Mouse (Mus musculus) right cerebral cortex, postnatal 36 days (tissue): ENCODE measurements around the gene Rpl36.

Experiments
- DNase-seq, 2 experiments: peaks; one replicate each; pipeline ENCODE4 v3.0.0; 2022; ENCODE audit warnings: low spot score in 2 of 2, mixed read lengths in 1 of 2

The Rpl36 gene

GRCm38 (mm10) chr17:56613236-56613844, at the start of gene Rpl36:
Gene Rpl36 (plus strand): TSS chr17:56613416.
- DNase-seq = peak; percentile 93 to 94

GRCm38 (mm10) chr17:56566293-56566692, 46.9 kb upstream of the Rpl36 start:
- no peak for DNase-seq

- no peak for DNase-seq
Measured at GRCm38 (mm10) chr17:56566918-56567317, 46.3 kb upstream of the Rpl36 start.

- no peak for DNase-seq
Measured at GRCm38 (mm10) chr17:56567370-56567769, 45.8 kb upstream of the Rpl36 start.

- DNase-seq = no peak
Measured at GRCm38 (mm10) chr17:56570287-56570686, 42.9 kb upstream of the Rpl36 start.

- DNase-seq = no peak
Measured at GRCm38 (mm10) chr17:56572154-56572553, 41.1 kb upstream of the Rpl36 start.

- no peak for DNase-seq
Measured at GRCm38 (mm10) chr17:56572939-56573338, 40.3 kb upstream of the Rpl36 start.

- no peak for DNase-seq
Measured at GRCm38 (mm10) chr17:56583071-56583470, 30.1 kb upstream of the Rpl36 start.

- peak in 1 of 2 experiments; percentile 34 for DNase-seq
Measured at GRCm38 (mm10) chr17:56583611-56584256, 29.5 kb upstream of the Rpl36 start.

- peak; percentile 99 for DNase-seq
Measured at GRCm38 (mm10) chr17:56584257-56585130, 28.7 kb upstream of the Rpl36 start, which contains the start of the genes Safb2 and Safb. Gene Safb2 (minus strand): TSS chr17:56584585. Gene Safb (plus strand): TSS chr17:56584825.

- DNase-seq = peak; percentile 34 to 37
Measured at GRCm38 (mm10) chr17:56585171-56585821, 27.9 kb upstream of the Rpl36 start.

- no peak for DNase-seq
Measured at GRCm38 (mm10) chr17:56587773-56588172, 25.4 kb upstream of the Rpl36 start.

GRCm38 (mm10) chr17:56588921-56589320, 24.3 kb upstream of the Rpl36 start:
- no peak for DNase-seq

- DNase-seq = no peak
Measured at GRCm38 (mm10) chr17:56592553-56592952, 20.7 kb upstream of the Rpl36 start.

- DNase-seq = no peak
Measured at GRCm38 (mm10) chr17:56593527-56594271, 19.5 kb upstream of the Rpl36 start.

- DNase-seq = no peak
Measured at GRCm38 (mm10) chr17:56603186-56604069, 9.8 kb upstream of the Rpl36 start.

GRCm38 (mm10) chr17:56604070-56604380, 9.2 kb upstream of the Rpl36 start:
- no peak for DNase-seq

GRCm38 (mm10) chr17:56604422-56604821, 8.8 kb upstream of the Rpl36 start:
- no peak for DNase-seq

GRCm38 (mm10) chr17:56605431-56605830, 7.8 kb upstream of the Rpl36 start:
- DNase-seq = no peak

- DNase-seq = no peak
Measured at GRCm38 (mm10) chr17:56607521-56608062, 5.6 kb upstream of the Rpl36 start.
